Mouse (Mus musculus): ENCODE results near the gene Gjb3. TPM values are rescaled to one million over a fixed set of nuclear protein-coding genes. Genes with fewer than 3 reads are reported as not detected.

Gjb3 gene
- polyA plus RNA-seq, 1 experiment from 2014 or later = 5.3 TPM

- H3K4me2 ChIP-seq (ENCODE audit: low read depth, severe bottlenecking) = no peak overlapping the region
- H3K9me3 ChIP-seq (ENCODE audit: control insufficient read depth, low read length) = no peaks in the 10 kb centered on the region
- 6% methylated on average over 4 of the region's 4 CpGs for WGBS
- H3K4me1 ChIP-seq (ENCODE audit: control insufficient read depth, insufficient read depth, low read length) = peaks cover 4% of the 10 kb centered on the region
- ATAC-seq (ENCODE audit: insufficient number of reproducible peaks, low FRiP score, low TSS enrichment, low read depth) (0 out of 2 replicates have a peak, but pooled peaks have one; percentile 28), DNase-seq (ENCODE audit: low spot score) (no peak)
- H3K4me3 ChIP-seq (ENCODE audit: low read depth, low read length) = no peak overlapping the region
- H3K36me3 ChIP-seq (ENCODE audit: control insufficient read depth, insufficient read depth, low read length) = no peaks in the 10 kb centered on the region
- H3K27ac ChIP-seq (replicated peaks; ENCODE audit: low read depth, low read length) = no peak overlapping the region
- no peaks in the 10 kb centered on the region for H3K27me3 ChIP-seq (ENCODE audit: control insufficient read depth, insufficient read depth, low read length)
- 0 out of 2 replicates have a peak overlapping the region, but pooled peaks have one; percentile 27 for H3K9ac ChIP-seq (ENCODE audit: low read length)
These were observed 35.2 kb upstream of the Gjb3 start for GRCm38 (mm10) chr4:127365834-127366233.

- no peak for DNase-seq (ENCODE audit: low spot score)
- WGBS = 15% methylated on average over 5 of the region's 5 CpGs
- H3K27ac ChIP-seq (replicated peaks; ENCODE audit: low read depth, low read length) = no peak overlapping the region
These were observed 34.8 kb upstream of the Gjb3 start for GRCm38 (mm10) chr4:127365433-127365832.

GRCm38 (mm10) chr4:127364431-127364830 is 33.8 kb upstream of the Gjb3 start:
- no peak for DNase-seq (ENCODE audit: low spot score)
- Histone ChIP-seq H3K4me3 (ENCODE audit: low read depth, low read length) (no peak overlapping the region), H3K9ac (ENCODE audit: low read length) (no peak overlapping the region), H3K4me1 (ENCODE audit: control insufficient read depth, insufficient read depth, low read length) (peaks cover 4% of the 10 kb centered on the region), H3K27me3 (ENCODE audit: control insufficient read depth, insufficient read depth, low read length) (no peaks in the 10 kb centered on the region), H3K27ac (replicated peaks; ENCODE audit: low read depth, low read length) (no peak overlapping the region), H3K9me3 (ENCODE audit: control insufficient read depth, low read length) (no peaks in the 10 kb centered on the region), H3K4me2 (ENCODE audit: low read depth, severe bottlenecking) (no peak overlapping the region), H3K36me3 (ENCODE audit: control insufficient read depth, insufficient read depth, low read length) (no peaks in the 10 kb centered on the region)
- no peak for ATAC-seq (ENCODE audit: insufficient number of reproducible peaks, low FRiP score, low TSS enrichment, low read depth)
- WGBS = 75% methylated on average over 6 of the region's 6 CpGs

More at GRCm38 (mm10) chr4:127365433-127365832, 34.8 kb upstream of the Gjb3 start:
- no peaks in the 10 kb centered on the region for H3K27me3 ChIP-seq (ENCODE audit: control insufficient read depth, insufficient read depth, low read length)
- no peak overlapping the region for H3K4me3 ChIP-seq (ENCODE audit: low read depth, low read length)
- no peaks in the 10 kb centered on the region for H3K9me3 ChIP-seq (ENCODE audit: control insufficient read depth, low read length)
- H3K4me2 ChIP-seq (ENCODE audit: low read depth, severe bottlenecking) = no peak overlapping the region
- peaks cover 4% of the 10 kb centered on the region for H3K4me1 ChIP-seq (ENCODE audit: control insufficient read depth, insufficient read depth, low read length)
- ATAC-seq (ENCODE audit: insufficient number of reproducible peaks, low FRiP score, low TSS enrichment, low read depth) = no peak
- no peak overlapping the region for H3K9ac ChIP-seq (ENCODE audit: low read length)
- no peaks in the 10 kb centered on the region for H3K36me3 ChIP-seq (ENCODE audit: control insufficient read depth, insufficient read depth, low read length)

GRCm38 (mm10) chr4:127363331-127363730 is 32.7 kb upstream of the Gjb3 start:
- H3K36me3 ChIP-seq (ENCODE audit: control insufficient read depth, insufficient read depth, low read length) = no peaks in the 10 kb centered on the region
- no peak overlapping the region for H3K27ac ChIP-seq (replicated peaks; ENCODE audit: low read depth, low read length)
- no peaks in the 10 kb centered on the region for H3K9me3 ChIP-seq (ENCODE audit: control insufficient read depth, low read length)
- H3K4me1 ChIP-seq (ENCODE audit: control insufficient read depth, insufficient read depth, low read length) = peaks cover 4% of the 10 kb centered on the region
- H3K9ac ChIP-seq (ENCODE audit: low read length) = no peak overlapping the region
- 57% methylated on average over 4 of the region's 4 CpGs for WGBS
- ATAC-seq (ENCODE audit: insufficient number of reproducible peaks, low FRiP score, low TSS enrichment, low read depth) (no peak), DNase-seq (ENCODE audit: low spot score) (no peak)
- no peak overlapping the region for H3K4me2 ChIP-seq (ENCODE audit: low read depth, severe bottlenecking)
- no peaks in the 10 kb centered on the region; the same call in 1 of the 2 replicates for H3K27me3 ChIP-seq (ENCODE audit: control insufficient read depth, insufficient read depth, low read length)
- no peak overlapping the region for H3K4me3 ChIP-seq (ENCODE audit: low read depth, low read length)

- DNase-seq (ENCODE audit: low spot score) (no peak), ATAC-seq (ENCODE audit: insufficient number of reproducible peaks, low FRiP score, low TSS enrichment, low read depth) (no peak)
- Histone ChIP-seq H3K4me1 (ENCODE audit: control insufficient read depth, insufficient read depth, low read length) (peaks cover 4% of the 10 kb centered on the region), H3K36me3 (ENCODE audit: control insufficient read depth, insufficient read depth, low read length) (no peaks in the 10 kb centered on the region), H3K9me3 (ENCODE audit: control insufficient read depth, low read length) (no peaks in the 10 kb centered on the region), H3K27me3 (ENCODE audit: control insufficient read depth, insufficient read depth, low read length) (no peaks in the 10 kb centered on the region; the same call in 1 of the 2 replicates), H3K27ac (replicated peaks; ENCODE audit: low read depth, low read length) (no peak overlapping the region), H3K9ac (ENCODE audit: low read length) (no peak overlapping the region), H3K4me3 (ENCODE audit: low read depth, low read length) (no peak overlapping the region), H3K4me2 (ENCODE audit: low read depth, severe bottlenecking) (no peak overlapping the region)
- WGBS = 91% methylated on average over 3 of the region's 3 CpGs
These were observed 31.9 kb upstream of the Gjb3 start for GRCm38 (mm10) chr4:127362520-127362919.

- H3K27me3 ChIP-seq (ENCODE audit: control insufficient read depth, insufficient read depth, low read length) = no peaks in the 10 kb centered on the region; the same call in 1 of the 2 replicates
- no peak within 1 kb of the TSS for H3K4me2 ChIP-seq (ENCODE audit: low read depth, severe bottlenecking)
- DNase-seq (ENCODE audit: low spot score) = no peak
- no peaks in the 10 kb centered on the region for H3K9me3 ChIP-seq (ENCODE audit: control insufficient read depth, low read length)
- H3K36me3 ChIP-seq (ENCODE audit: control insufficient read depth, insufficient read depth, low read length) = no peaks in the 10 kb centered on the region
- no peak within 1 kb of the TSS for H3K4me3 ChIP-seq (ENCODE audit: low read depth, low read length)
- no peak within 1 kb of the TSS for H3K9ac ChIP-seq (ENCODE audit: low read length)
- 15% methylated on average over 5 of the region's 5 CpGs for WGBS
- ATAC-seq (ENCODE audit: insufficient number of reproducible peaks, low FRiP score, low TSS enrichment, low read depth) = 0 out of 2 replicates have a peak, but pooled peaks have one; percentile 67
- H3K4me1 ChIP-seq (ENCODE audit: control insufficient read depth, insufficient read depth, low read length) = peaks cover 6% of the 10 kb centered on the region; the same call in 1 of the 2 replicates
- H3K27ac ChIP-seq (replicated peaks; ENCODE audit: low read depth, low read length) = no peak within 1 kb of the TSS
These were observed 27.4 kb upstream of the Gjb3 start, which contains the start of gene Gjb5 for GRCm38 (mm10) chr4:127358018-127358417. Gene Gjb5 (minus strand): TSS chr4:127358181.

GRCm38 (mm10) chr4:127354506-127355485 is 24.2 kb upstream of the Gjb3 start:
- Histone ChIP-seq H3K27ac (replicated peaks; ENCODE audit: low read depth, low read length) (no peak overlapping the region), H3K4me2 (ENCODE audit: low read depth, severe bottlenecking) (no peak overlapping the region), H3K9ac (ENCODE audit: low read length) (no peak overlapping the region), H3K4me3 (ENCODE audit: low read depth, low read length) (no peak overlapping the region), H3K9me3 (ENCODE audit: control insufficient read depth, low read length) (no peaks in the 10 kb centered on the region), H3K36me3 (ENCODE audit: control insufficient read depth, insufficient read depth, low read length) (no peaks in the 10 kb centered on the region), H3K4me1 (ENCODE audit: control insufficient read depth, insufficient read depth, low read length) (peaks cover 6% of the 10 kb centered on the region; the same call in 1 of the 2 replicates), H3K27me3 (ENCODE audit: control insufficient read depth, insufficient read depth, low read length) (no peaks in the 10 kb centered on the region; the same call in 1 of the 2 replicates)
- no peak for ATAC-seq (ENCODE audit: insufficient number of reproducible peaks, low FRiP score, low TSS enrichment, low read depth)
- DNase-seq (ENCODE audit: low spot score) = no peak
- WGBS = 67% methylated on average over 15 of the region's 15 CpGs

- ATAC-seq (ENCODE audit: insufficient number of reproducible peaks, low FRiP score, low TSS enrichment, low read depth) (no peak), DNase-seq (ENCODE audit: low spot score) (no peak)
- 68% methylated on average over 8 of the region's 8 CpGs for WGBS
- Histone ChIP-seq H3K9me3 (ENCODE audit: control insufficient read depth, low read length) (no peaks in the 10 kb centered on the region), H3K4me3 (ENCODE audit: low read depth, low read length) (no peak within 1 kb of the TSS), H3K9ac (ENCODE audit: low read length) (no peak within 1 kb of the TSS), H3K27ac (replicated peaks; ENCODE audit: low read depth, low read length) (no peak within 1 kb of the TSS), H3K27me3 (ENCODE audit: control insufficient read depth, insufficient read depth, low read length) (no peaks in the 10 kb centered on the region; the same call in 1 of the 2 replicates), H3K4me1 (ENCODE audit: control insufficient read depth, insufficient read depth, low read length) (peaks cover 6% of the 10 kb centered on the region; the same call in 1 of the 2 replicates), H3K4me2 (ENCODE audit: low read depth, severe bottlenecking) (no peak within 1 kb of the TSS), H3K36me3 (ENCODE audit: control insufficient read depth, insufficient read depth, low read length) (no peaks in the 10 kb centered on the region)
These were observed 23.4 kb upstream of the Gjb3 start, which contains the start of gene Gjb4 for GRCm38 (mm10) chr4:127353951-127354438. Gene Gjb4 (minus strand): TSS chr4:127354081.
